Mouse (Mus musculus): ENCODE data around the gene Jtb. TPM values are rescaled to one million over a fixed set of nuclear protein-coding genes. Genes with fewer than 3 reads are reported as not detected.

The Jtb gene
- polyA plus RNA-seq, 1 experiment = 68.2 TPM

DNA sequence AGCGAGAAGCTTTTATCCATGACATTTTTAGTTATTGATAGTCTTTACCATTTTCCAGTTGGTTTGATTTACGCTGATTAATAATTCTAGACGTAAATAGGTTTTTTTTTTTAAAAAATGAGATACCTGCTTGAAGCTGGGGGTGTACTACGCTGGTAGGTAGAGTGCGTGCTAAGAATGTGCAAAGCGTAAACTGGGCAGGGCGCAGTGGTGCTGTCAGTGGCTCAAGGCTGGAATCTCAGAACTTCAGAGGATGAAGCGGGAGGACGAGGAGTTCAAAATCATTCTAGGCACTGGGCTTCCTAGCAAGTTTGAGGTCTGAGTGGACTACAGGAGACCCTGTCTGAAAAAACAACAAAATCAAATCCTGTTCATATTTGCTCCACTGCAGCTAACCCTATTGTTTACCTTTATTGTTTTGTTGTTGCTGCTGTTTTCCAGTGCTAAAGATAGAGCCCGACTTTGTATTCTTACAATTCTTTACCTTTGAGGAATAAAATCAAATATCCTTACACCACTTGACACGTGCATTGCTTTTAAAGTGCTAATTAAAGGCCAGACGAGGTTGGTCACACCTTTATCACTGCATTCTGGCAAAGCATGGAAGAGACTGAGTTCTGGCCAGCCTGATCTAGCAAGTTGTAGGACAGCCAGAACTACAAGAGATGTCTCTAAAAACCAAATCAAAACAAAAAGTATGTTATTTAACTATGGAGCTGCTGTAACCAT lies 17.3 kb upstream of the Jtb start:
- H3K27ac ChIP-seq (replicated peaks; ENCODE audit: low read depth, low read length) = peak overlapping the region; percentile 55
- peak overlapping the region; percentile 66 for H3K4me3 ChIP-seq (ENCODE audit: insufficient read depth, low read depth, low read length)
- peaks cover 4% of the 10 kb centered on the region; the same call in 1 of the 2 replicates for H3K4me1 ChIP-seq (ENCODE audit: control insufficient read depth, insufficient read depth, insufficient read length, low read length)

DNA sequence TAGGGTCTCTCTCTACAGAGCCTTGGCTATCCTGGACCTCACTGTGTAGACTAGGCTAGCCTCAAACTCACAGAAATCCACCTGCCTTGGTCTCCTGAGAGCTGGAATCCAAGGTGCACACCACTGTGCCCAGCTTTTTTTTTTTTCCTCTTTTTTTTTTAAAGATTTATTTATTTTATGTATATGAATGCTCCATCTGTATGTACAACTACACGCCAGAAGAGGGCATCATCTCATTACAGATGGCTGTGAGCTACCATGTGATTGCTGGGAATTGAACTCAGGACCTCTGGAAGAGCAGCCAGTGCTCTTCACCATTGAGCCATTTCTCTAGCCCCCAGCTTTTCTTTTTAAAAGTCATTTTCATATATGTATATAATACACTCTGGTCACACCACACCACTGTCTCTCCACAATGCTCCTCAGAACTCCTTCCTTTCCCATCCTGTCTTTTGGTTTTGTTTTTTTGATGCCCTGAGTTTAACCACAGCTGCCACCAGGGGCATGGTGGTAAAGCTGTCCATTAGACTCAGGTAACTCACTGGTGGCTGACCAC lies 15.5 kb upstream of the Jtb start:
- H3K4me1 ChIP-seq (ENCODE audit: control insufficient read depth, insufficient read depth, insufficient read length, low read length) = peaks cover 4% of the 10 kb centered on the region; the same call in 1 of the 2 replicates
- no peak overlapping the region for H3K4me3 ChIP-seq (ENCODE audit: insufficient read depth, low read depth, low read length)

DNA sequence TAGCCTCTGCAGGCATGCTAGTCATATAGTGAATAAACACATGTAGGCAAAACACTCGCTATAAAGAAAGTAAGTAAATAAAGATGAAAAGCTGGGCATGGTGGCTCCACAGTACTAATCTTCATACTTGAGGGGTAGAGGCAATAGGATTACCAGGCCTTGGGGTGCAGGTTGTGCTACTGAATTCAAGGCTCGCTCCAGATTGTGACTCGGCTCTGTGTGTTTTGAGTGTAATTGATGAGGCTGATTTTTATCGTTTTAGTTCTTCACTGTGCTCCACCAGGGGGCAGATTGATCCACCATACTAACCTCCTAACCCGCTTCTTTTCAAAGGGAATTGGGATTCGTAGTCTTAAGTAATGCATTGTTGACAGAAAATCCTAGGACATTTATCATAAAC lies 11.3 kb upstream of the Jtb start:
- peak overlapping the region; percentile 78 for H3K27ac ChIP-seq (replicated peaks; ENCODE audit: low read depth, low read length)
- peaks cover 4% of the 10 kb centered on the region; the same call in 1 of the 2 replicates for H3K4me1 ChIP-seq (ENCODE audit: control insufficient read depth, insufficient read depth, insufficient read length, low read length)
- peak overlapping the region; percentile 73 for H3K4me3 ChIP-seq (ENCODE audit: insufficient read depth, low read depth, low read length)

More for the DNA sequence above, 15.5 kb upstream of the Jtb start:
- H3K27ac ChIP-seq (replicated peaks; ENCODE audit: low read depth, low read length) = no peak overlapping the region

DNA sequence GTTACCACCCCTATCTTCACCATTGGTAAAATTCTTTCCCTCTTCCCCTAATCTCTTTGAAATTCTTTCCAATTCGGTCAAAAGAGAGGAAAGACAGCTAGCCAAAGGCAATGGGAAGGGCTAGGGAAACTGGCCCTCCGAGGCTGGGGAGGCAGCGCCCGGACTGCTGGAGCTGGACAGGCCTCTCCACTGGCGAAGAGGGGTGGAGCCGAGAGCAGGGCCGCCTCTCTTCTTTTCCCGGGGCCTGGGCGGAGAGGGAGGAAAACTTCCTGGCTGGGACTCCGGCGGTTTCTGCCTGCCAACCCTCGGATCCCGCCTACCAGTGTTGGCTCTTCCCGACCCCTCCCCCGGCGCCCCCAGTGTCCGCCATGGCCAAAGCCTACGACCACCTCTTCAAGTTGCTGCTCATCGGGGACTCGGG lies 10.9 kb upstream of the Jtb start:
- Histone ChIP-seq H3K4me3 (ENCODE audit: insufficient read depth, low read depth, low read length) (peak overlapping the region; percentile 73), H3K4me1 (ENCODE audit: control insufficient read depth, insufficient read depth, insufficient read length, low read length) (peaks cover 4% of the 10 kb centered on the region; the same call in 1 of the 2 replicates), H3K27ac (replicated peaks; ENCODE audit: low read depth, low read length) (peak overlapping the region; percentile 78)

DNA sequence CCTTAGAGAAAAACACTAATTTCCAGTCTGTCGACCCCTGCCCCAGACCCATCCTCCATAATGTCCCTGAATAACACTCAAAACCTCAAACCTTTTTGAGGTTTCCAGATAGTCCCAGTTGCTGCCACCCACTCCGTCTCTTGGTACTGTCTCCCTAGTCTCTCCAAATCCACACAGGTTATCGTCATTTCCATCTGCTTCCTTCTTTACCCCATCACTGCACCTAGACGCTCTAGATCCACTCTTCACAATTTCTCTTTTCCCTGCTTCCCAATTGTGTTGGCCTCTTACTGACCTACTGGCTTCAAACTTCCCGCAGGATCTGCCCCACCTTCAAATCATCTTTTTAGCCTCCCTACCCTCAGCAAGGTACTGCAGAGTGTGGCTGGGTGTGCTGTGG lies 10.3 kb upstream of the Jtb start:
- Histone ChIP-seq H3K4me1 (ENCODE audit: control insufficient read depth, insufficient read depth, insufficient read length, low read length) (peaks cover 4% of the 10 kb centered on the region; the same call in 1 of the 2 replicates), H3K27ac (replicated peaks; ENCODE audit: low read depth, low read length) (0 out of 2 replicates have a peak overlapping the region, but pooled peaks have one; percentile 17), H3K4me3 (ENCODE audit: insufficient read depth, low read depth, low read length) (peak overlapping the region; percentile 73)

DNA sequence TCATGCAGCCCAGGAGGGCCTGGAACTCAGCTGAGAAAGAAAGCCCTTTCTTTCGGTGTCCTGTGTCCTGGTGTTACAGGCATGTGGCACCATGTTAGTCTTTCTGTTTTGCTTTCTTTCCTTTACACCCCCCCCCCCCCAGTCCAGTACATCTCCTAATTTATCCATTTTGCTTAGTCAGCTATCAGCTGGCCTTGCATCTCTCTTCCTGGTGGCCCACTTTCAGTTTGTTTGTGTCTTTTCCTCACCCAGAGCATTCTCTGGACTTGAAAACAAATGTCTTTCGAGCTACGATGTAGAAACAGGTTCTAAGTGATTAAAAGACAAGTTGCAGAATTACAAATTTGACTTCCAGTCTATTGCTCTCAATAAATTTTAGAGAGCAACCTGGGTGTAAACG lies 8.9 kb upstream of the Jtb start:
- Histone ChIP-seq H3K27ac (replicated peaks; ENCODE audit: low read depth, low read length) (no peak overlapping the region), H3K4me3 (ENCODE audit: insufficient read depth, low read depth, low read length) (no peak overlapping the region), H3K4me1 (ENCODE audit: control insufficient read depth, insufficient read depth, insufficient read length, low read length) (peaks cover 4% of the 10 kb centered on the region; the same call in 1 of the 2 replicates)

DNA sequence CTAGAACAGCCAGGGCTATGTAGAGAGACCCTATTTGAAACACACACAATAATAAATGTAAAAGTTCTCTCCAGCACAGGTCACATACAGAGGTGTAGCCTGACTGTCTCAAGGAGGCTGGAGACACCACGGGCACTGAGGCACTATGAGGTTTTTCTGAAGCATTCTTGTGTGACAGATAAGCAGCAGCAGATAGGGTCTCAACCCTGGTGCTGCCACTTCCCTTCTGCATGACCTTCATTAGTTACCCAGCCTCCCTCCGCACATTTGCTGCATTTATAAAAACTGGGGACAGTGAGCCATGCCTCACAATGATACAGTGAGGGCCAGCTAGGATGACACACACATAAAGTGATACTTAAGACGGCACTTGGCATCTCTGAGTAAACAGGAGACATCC lies 8.5 kb upstream of the Jtb start:
- Histone ChIP-seq H3K4me3 (ENCODE audit: insufficient read depth, low read depth, low read length) (no peak overlapping the region), H3K27ac (replicated peaks; ENCODE audit: low read depth, low read length) (no peak overlapping the region), H3K4me1 (ENCODE audit: control insufficient read depth, insufficient read depth, insufficient read length, low read length) (peaks cover 4% of the 10 kb centered on the region; the same call in 1 of the 2 replicates)

DNA sequence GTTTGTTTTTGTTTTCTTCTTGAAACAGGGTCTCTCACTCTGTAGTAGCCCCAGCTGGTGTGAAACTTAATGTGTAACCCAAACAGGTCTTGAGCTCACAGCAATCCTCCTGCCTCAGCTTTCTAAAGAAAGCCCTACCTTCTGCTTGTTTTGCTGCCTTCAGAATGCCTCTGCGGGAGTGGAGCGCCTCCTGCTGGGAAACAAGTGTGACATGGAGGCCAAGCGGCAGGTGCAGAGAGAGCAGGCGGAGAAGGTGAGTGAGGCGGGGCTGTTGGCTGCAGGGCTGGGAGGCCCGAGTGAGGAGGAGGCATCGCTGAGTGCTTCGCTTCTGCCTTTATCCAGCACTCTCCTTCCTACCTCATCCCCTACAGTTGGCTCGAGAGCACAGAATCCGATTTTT lies 7.1 kb upstream of the Jtb start:
- Histone ChIP-seq H3K4me3 (ENCODE audit: insufficient read depth, low read depth, low read length) (no peak overlapping the region), H3K4me1 (ENCODE audit: control insufficient read depth, insufficient read depth, insufficient read length, low read length) (peaks cover 4% of the 10 kb centered on the region; the same call in 1 of the 2 replicates), H3K27ac (replicated peaks; ENCODE audit: low read depth, low read length) (no peak overlapping the region)

DNA sequence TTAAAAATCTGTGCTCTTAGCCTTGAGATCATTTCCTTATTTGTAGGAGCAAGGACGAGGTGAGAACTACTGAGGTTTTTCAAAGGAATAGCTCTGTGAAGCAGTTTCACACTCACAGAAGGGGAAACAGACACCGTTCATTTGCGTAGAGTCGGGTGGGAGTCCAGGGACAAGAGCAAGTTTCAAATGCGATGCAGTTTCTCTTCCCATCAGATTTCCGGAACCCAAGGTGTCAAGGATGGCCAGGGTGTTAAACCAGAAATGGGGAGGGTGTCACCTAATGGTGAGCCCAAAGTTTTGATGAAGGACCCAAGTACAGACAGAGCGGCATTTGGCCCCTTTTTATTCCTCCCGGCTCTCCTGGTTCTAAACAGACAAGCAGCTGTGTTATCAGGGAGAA lies 322 bp upstream of the Jtb start:
- no peak overlapping the region; the same call in 1 of the 2 replicates for H3K27ac ChIP-seq (replicated peaks; ENCODE audit: low read depth, low read length)
- H3K4me3 ChIP-seq (ENCODE audit: insufficient read depth, low read depth, low read length) = peak overlapping the region; percentile 87
- H3K4me1 ChIP-seq (ENCODE audit: control insufficient read depth, insufficient read depth, insufficient read length, low read length) = peaks cover 4% of the 10 kb centered on the region; the same call in 1 of the 2 replicates

DNA sequence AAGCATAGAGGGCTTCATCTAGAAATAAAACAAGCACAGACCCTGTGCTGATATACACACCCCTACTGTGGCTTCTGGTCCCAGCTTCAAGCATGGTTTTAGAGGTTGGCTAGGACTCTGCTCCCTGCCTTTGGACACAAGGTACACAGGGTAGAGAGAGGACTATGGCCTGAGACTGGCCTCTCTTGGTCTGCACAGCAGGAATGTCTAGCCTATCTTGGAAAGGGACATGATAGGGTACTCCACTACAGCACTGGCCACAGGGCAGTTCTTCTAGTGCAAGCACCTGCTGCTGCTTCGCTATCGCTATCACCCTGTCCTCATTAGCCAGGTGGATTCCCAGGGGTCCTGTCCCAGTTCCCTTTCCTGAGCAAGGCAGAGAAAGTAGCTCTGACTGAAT lies 9.9 kb downstream of the Jtb start:
- Histone ChIP-seq H3K4me3 (ENCODE audit: insufficient read depth, low read depth, low read length) (no peak overlapping the region), H3K27ac (replicated peaks; ENCODE audit: low read depth, low read length) (no peak overlapping the region), H3K4me1 (ENCODE audit: control insufficient read depth, insufficient read depth, insufficient read length, low read length) (peaks cover 4% of the 10 kb centered on the region; the same call in 1 of the 2 replicates)

DNA sequence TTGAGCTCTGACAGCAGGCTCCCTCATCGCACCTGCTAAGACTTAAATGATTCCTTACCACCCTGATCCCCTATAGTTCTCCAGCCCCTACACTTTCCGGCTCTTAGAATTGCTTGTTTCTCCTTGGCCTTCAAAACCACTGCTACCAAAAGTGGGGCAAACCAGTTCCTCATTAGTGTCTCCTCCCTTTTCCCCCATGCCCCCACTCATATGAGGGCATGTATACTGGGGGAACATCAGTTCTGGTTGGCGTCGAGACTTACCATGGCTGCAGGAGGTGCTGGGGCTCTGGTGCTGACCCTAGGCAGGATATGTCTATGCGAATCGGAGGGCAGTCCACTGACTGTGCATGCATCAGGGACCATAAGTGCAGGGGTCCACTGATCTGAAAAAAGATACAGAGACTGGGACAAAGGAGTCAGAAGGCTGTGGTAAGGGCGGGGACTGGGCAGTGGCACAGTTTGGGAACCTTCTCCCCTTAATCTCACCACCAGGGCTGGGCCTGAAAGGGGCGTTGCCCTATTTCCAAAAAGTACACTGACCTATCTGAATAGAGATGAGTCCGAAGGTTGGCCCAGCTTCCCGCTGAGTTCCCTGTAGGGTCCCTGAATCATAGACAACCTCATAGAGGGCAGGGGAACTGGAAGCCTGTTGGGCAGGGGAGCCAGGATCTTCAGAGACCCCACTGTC lies 10.4 kb downstream of the Jtb start:
- Histone ChIP-seq H3K4me3 (ENCODE audit: insufficient read depth, low read depth, low read length) (no peak overlapping the region), H3K4me1 (ENCODE audit: control insufficient read depth, insufficient read depth, insufficient read length, low read length) (peaks cover 4% of the 10 kb centered on the region; the same call in 1 of the 2 replicates)

DNA sequence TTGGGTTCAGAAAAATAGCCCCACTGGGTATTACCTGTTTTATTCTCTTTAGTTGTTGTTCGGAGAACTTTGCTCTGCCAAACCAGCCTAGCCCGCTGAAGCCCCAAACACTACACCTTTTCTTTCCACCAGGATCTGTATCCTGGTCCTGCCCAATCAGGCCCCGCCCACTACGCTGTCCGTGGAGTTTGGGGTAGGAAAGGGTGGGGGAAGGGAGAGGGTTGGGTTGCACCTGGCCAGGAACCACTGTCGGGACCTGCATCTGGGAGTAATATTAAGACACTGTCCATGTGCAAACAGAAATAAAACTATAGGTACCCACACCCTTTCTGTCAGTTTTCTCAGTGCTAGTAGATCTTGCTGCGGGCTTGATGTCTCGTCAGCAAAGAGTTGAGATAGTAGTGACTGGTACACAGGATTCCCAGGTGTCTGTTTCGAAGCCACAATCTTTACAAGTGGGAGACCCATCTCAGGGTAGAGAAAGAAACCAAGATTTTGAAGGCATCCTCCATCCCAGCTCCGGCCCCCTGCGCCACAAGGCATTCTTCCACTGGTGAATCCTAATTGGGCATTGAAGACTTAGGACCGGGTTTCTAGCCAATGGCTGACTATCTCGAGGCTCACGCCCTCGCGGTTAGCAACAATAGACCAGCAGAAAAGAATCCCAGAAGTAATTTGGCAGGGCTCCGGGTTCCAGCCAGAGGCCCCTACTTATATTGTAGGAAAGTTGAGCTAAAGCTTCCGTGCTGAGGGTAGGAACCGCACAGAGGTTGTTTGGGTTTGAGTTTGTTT lies 11.8 kb downstream of the Jtb start, which contains the start of gene Creb3l4:
Gene Creb3l4, minus strand, starts transcription at position 529 of the 792 bp plus-strand sequence.
- H3K4me1 ChIP-seq (ENCODE audit: control insufficient read depth, insufficient read depth, insufficient read length, low read length) = peaks cover 4% of the 10 kb centered on the region; the same call in 1 of the 2 replicates
- peak within 1 kb of the TSS; percentile 43 for H3K4me3 ChIP-seq (ENCODE audit: insufficient read depth, low read depth, low read length)
- no peak within 1 kb of the TSS for H3K27ac ChIP-seq (replicated peaks; ENCODE audit: low read depth, low read length)

More for the DNA sequence above, 10.4 kb downstream of the Jtb start:
- H3K27ac ChIP-seq (replicated peaks; ENCODE audit: low read depth, low read length) = no peak overlapping the region

DNA sequence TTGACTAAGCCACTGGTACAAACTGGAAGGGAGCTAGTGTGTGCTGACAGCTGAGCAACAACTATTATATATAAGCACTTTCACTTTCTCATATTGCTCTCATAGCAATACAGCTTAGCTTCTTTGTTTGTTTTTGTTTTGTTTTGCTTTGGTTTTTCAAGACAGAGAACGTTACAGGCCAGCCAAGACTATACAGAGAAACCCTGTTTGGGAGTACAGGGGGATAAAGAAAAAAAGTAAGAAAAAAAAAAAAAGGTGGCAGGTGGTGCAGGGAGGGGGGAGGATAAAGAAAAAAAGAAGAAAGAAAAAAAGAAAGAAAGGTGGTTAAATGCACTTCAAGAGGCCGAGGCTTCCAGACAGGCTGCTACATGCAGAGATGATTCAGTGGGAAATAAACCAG lies 14.0 kb downstream of the Jtb start:
- no peak overlapping the region for H3K4me3 ChIP-seq (ENCODE audit: insufficient read depth, low read depth, low read length)
- H3K4me1 ChIP-seq (ENCODE audit: control insufficient read depth, insufficient read depth, insufficient read length, low read length) = peaks cover 4% of the 10 kb centered on the region; the same call in 1 of the 2 replicates

DNA sequence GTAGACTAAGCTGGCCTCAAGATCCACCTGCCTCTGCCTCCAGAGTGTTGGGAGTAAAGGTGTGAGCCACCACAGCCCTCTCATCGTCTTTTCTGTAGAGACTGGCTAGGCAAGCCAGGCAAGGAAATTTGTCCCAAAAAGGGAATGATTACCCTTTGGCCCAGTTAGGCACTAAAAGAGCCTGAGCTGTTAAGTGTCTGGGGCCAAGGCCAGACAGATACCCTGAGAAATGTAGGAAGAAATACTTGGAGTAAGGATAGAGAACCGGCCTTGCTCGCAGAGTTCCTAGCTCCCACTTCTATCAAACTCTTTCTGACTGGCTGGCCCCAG lies 16.2 kb downstream of the Jtb start:
- H3K4me3 ChIP-seq (ENCODE audit: insufficient read depth, low read depth, low read length) = peak overlapping the region; percentile 62
- H3K4me1 ChIP-seq (ENCODE audit: control insufficient read depth, insufficient read depth, insufficient read length, low read length) = peaks cover 4% of the 10 kb centered on the region; the same call in 1 of the 2 replicates
- peak overlapping the region; percentile 97 for H3K27ac ChIP-seq (replicated peaks; ENCODE audit: low read depth, low read length)

More for the DNA sequence above, 14.0 kb downstream of the Jtb start:
- H3K27ac ChIP-seq (replicated peaks; ENCODE audit: low read depth, low read length) = no peak overlapping the region

Measured in brown adipose tissue, adult 24 weeks (tissue).